Mouse (Mus musculus) CH12.LX (cell line): Measurements from ENCODE around the gene Gm13278.

ENCODE experiments used
- CTCF ChIP-seq, 2 experiments: IDR thresholded peaks in 1 of 2; conservative IDR thresholded peaks in 1 of 2; 2 replicates each; pipeline ENCODE4 v1.5.1; 2011 to 2012; ENCODE audit warnings: low read depth in 2 of 2, low read length in 2 of 2, improper control_type of control experiment in 1 of 2, inconsistent platforms in 1 of 2, mild to moderate bottlenecking in 1 of 2, moderate library complexity in 1 of 2
- E2F4 ChIP-seq: IDR thresholded peaks from 2 replicates; pipeline ENCODE4 v1.6.1; 2011; ENCODE audit warnings: low read depth, low read length, improper control_type of control experiment; ENCODE audit not compliant: insufficient replicate concordance
- ETS1 ChIP-seq: conservative IDR thresholded peaks from 2 replicates; pipeline ENCODE4 v1.6.1; 2012; ENCODE audit warnings: low read depth, mild to moderate bottlenecking, inconsistent platforms, low read length, improper control_type of control experiment, moderate library complexity
- GABPA ChIP-seq: IDR thresholded peaks from 2 replicates; pipeline ENCODE4 v1.6.1; 2012; ENCODE audit warnings: low read depth, low read length, improper control_type of control experiment, inconsistent platforms; ENCODE audit not compliant: insufficient replicate concordance
- MAZ ChIP-seq: IDR thresholded peaks from 2 replicates; pipeline ENCODE4 v1.6.1; 2012; ENCODE audit warnings: low read depth, mild to moderate bottlenecking, inconsistent platforms, low read length, improper control_type of control experiment, moderate library complexity
- MEF2A ChIP-seq: IDR thresholded peaks from 2 replicates; pipeline ENCODE4 v1.6.1; 2014; ENCODE audit warnings: low read depth, mild to moderate bottlenecking, inconsistent platforms, low read length, improper control_type of control experiment, borderline replicate concordance
- POLR2A ChIP-seq: IDR thresholded peaks from 2 replicates; pipeline ENCODE4 v1.6.1; 2011; ENCODE audit warnings: low read depth, mild to moderate bottlenecking, improper control_type of control experiment, low read length
- RAD21 ChIP-seq: IDR thresholded peaks from 2 replicates; pipeline ENCODE4 v1.6.1; 2011; ENCODE audit warnings: low read depth, mild to moderate bottlenecking, low read length, improper control_type of control experiment, moderate library complexity
- TBP ChIP-seq: conservative IDR thresholded peaks from 2 replicates; pipeline ENCODE4 v1.6.1; 2011; ENCODE audit warnings: low read depth, low read length, improper control_type of control experiment
- TCF12 ChIP-seq: IDR thresholded peaks from 2 replicates; pipeline ENCODE4 v1.6.1; 2014; ENCODE audit warnings: low read depth, mild to moderate bottlenecking, inconsistent platforms, low read length, improper control_type of control experiment
- USF1 ChIP-seq: IDR thresholded peaks from 2 replicates; pipeline ENCODE4 v1.6.1; 2014; ENCODE audit warnings: low read depth, mild to moderate bottlenecking, inconsistent platforms, low read length, improper control_type of control experiment
- ZC3H11A ChIP-seq: IDR thresholded peaks from 2 replicates; pipeline ENCODE4 v1.6.1; 2012; ENCODE audit warnings: low read depth, mild to moderate bottlenecking, inconsistent platforms, low read length, improper control_type of control experiment
- ZMIZ1 ChIP-seq: IDR thresholded peaks from 2 replicates; pipeline ENCODE4 v1.6.1; 2012; ENCODE audit warnings: low read depth, mild to moderate bottlenecking, inconsistent platforms, low read length, improper control_type of control experiment

- TF ChIP-seq TBP (no peak), CTCF (conservative IDR thresholded peaks at IDR 0.05 in 1 of 2, IDR thresholded peaks at IDR 0.05 in 1 of 2; ENCODE audit: low read depth in 2 of 2, low read length in 2 of 2) (peak in 1 of 2 experiments; percentile 72; a peak in 2 of 4 replicates), ZC3H11A (no peak), ETS1 (0 out of 2 replicates have a peak, but pooled peaks have one; percentile 28), TCF12 (0 out of 2 replicates have a peak, but pooled peaks have one; percentile 4), USF1 (no peak), POLR2A (no peak), ZMIZ1 (no peak), MEF2A (no peak), RAD21 (peak; percentile 40), E2F4 (no peak), GABPA (no peak), MAZ (0 out of 2 replicates have a peak, but pooled peaks have one; percentile 23)
Observed at GRCm38 (mm10) chr4:88742771-88743371, 48.5 kb upstream of the Gm13278 start.
